In the genomic region with DNA sequence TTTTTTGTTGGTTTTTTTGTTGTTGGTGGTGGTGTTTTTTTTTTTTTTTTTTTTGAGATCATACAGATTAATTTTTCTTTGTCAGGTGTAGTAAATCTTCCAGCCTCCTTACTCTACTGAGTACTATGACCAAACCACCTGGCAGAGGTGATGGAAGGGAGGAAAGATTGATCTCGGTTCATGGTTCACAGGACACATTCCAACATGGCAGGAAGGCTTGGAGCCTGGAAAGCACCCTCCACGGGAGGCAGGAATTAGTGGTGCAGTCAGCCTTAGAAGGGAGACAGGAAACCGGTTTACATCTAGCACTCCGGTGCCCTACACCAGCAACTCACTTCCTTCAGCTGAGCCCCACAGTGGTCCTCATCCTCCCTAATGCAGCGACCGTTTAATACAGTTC, we compare ENCODE assay signal across 15 mouse cellular contexts. TPM values are rescaled to one million over a fixed set of nuclear protein-coding genes. Genes with fewer than 3 reads are reported as not detected.
DNase-seq lines count a peak whose midpoint lies in the region; TF ChIP-seq lines count a peak whose summit lies in the region.
"Had no signal": no experiment of that assay in that cellular context is flagged by ENCODE, and none has a peak within 500 bp of the region (broad histone marks: within the 10 kb centered on the region; RNA-seq: fewer than 3 reads in every experiment).

No protein-coding gene starts in this region.

- H3K4me3 ChIP-seq in MEL (ENCODE audit: control insufficient read depth in 1 of 2, insufficient read depth in 1 of 2, low read depth in 2 of 2, low read length in 2 of 2), result no peak overlapping the region
- H3K4me3 ChIP-seq: embryonic facial prominence, embryonic 15.5 days; heart, embryonic 12.5 days; left cerebral cortex, adult 2 months; midbrain, embryonic 10.5 days had no signal

- no peak overlapping the region for H3K9ac ChIP-seq in MEL (ENCODE audit: control insufficient read depth, low read depth, low read length, poor library complexity, severe bottlenecking)
- H3K9ac ChIP-seq: embryonic facial prominence, embryonic 15.5 days; heart, embryonic 12.5 days; hindbrain, embryonic 14.5 days; liver, embryonic 14.5 days had no signal

- DNase-seq in B cell, adult 2 months, result peak; percentile 17 to 21
- no peak for DNase-seq in MEL (ENCODE audit: low read depth, low spot score)
- peak; percentile 32 to 66 for DNase-seq in kidney, postnatal 25 days
- DNase-seq in thymus, postnatal 14 days, result peak; percentile 34
- no peak for DNase-seq in left cerebral cortex, postnatal 14 days (ENCODE audit: low spot score in 2 of 2)
- DNase-seq in cerebellum, postnatal 14 days, result no peak
- no peak for DNase-seq in spleen, adult 18-20 months

- no peaks in the 10 kb centered on the region for H3K36me3 ChIP-seq in MEL (ENCODE audit: control insufficient read depth in 1 of 2, insufficient read depth in 2 of 2, low read length in 2 of 2)
- H3K36me3 ChIP-seq: embryonic facial prominence, embryonic 15.5 days; heart, embryonic 12.5 days; midbrain, embryonic 10.5 days had no signal

- no peaks in the 10 kb centered on the region for H3K9me3 ChIP-seq in MEL (replicated peaks; ENCODE audit: insufficient read depth, low read length)
- H3K9me3 ChIP-seq: embryonic facial prominence, embryonic 15.5 days; G1E; heart, embryonic 12.5 days; midbrain, embryonic 10.5 days had no signal

- no peak for TF ChIP-seq EP300 in MEL (IDR thresholded peaks at IDR 0.05; ENCODE audit: low read depth in 1 of 2, low read length in 2 of 2)

- no peak for TF ChIP-seq CTCF in MEL (IDR thresholded peaks at IDR 0.05 in 2 of 3, conservative IDR thresholded peaks at IDR 0.05 in 1 of 3; ENCODE audit: control insufficient read depth in 1 of 3, insufficient read depth in 1 of 3, low read depth in 2 of 3, low read length in 3 of 3, poor library complexity in 1 of 3, severe bottlenecking in 1 of 3)

- intact Hi-C loops in left cerebral cortex, postnatal 14 days (cut with DNase I), result loop anchor here (5.0 kb wide), 5 partner anchors 39 to 331 kb away; a partner anchor contains a TSS

- no peak overlapping the region for H3K27ac ChIP-seq in MEL (ENCODE audit: control insufficient read depth, low read depth, low read length)
- H3K27ac ChIP-seq: embryonic facial prominence, embryonic 15.5 days; hindbrain, embryonic 14.5 days; left cerebral cortex, adult 2 months; liver, embryonic 14.5 days; macrophage; midbrain, embryonic 10.5 days had no signal

- no peaks in the 10 kb centered on the region for H3K4me1 ChIP-seq in MEL (ENCODE audit: control insufficient read depth in 1 of 2, insufficient read depth in 2 of 2, low read length in 2 of 2)

- TF ChIP-seq POLR2A in MEL (IDR thresholded peaks at IDR 0.05; ENCODE audit: control insufficient read depth in 1 of 2, insufficient read depth in 1 of 2, low read depth in 1 of 2, low read length in 2 of 2, poor library complexity in 1 of 2), result no peak

- TF ChIP-seq RAD21 in MEL (IDR thresholded peaks at IDR 0.05; ENCODE audit: low read depth, low read length), result no peak

- peaks cover 0 to 3% of the 10 kb centered on the region in 2 experiments; a peak in 1 of 4 replicates for H3K27me3 ChIP-seq in MEL (ENCODE audit: control insufficient read depth in 1 of 2, insufficient read depth in 2 of 2, low read length in 2 of 2)
- H3K27me3 ChIP-seq: embryonic facial prominence, embryonic 15.5 days; heart, embryonic 12.5 days had no signal

- peaks cover 19% of the 10 kb centered on the region for H3K79me2 ChIP-seq in MEL (ENCODE audit: control insufficient read depth, insufficient read depth, low read length, poor library complexity)

TF ChIP-seq in MEL, 35 proteins besides CTCF, POLR2A, EP300 and RAD21:
- TF ChIP-seq ETS1 (IDR thresholded peaks at IDR 0.05; ENCODE audit: low read depth, low read length) (no peak), ZNF384 (IDR thresholded peaks at IDR 0.05; ENCODE audit: low read depth, low read length) (peak; percentile 55), ZKSCAN1 (IDR thresholded peaks at IDR 0.05; ENCODE audit: low read depth, low read length) (no peak)
TF ChIP-seq in MEL: peak in this region for 1.

RNA-seq across cellular contexts. Expression of a gene that starts 1.7 kb away (rescaled TPM):
- total RNA-seq in MEL (2012; rRNA removed), result 16.0 and 16.5 TPM in 2 replicates
- polyA plus RNA-seq in MEL (2012; ENCODE audit: insufficient read depth in 1 of 2, insufficient read length in 2 of 2, low read depth in 1 of 2, low replicate concordance in 2 of 2, missing spikeins in 1 of 2), result 10 to 100 TPM in 1 of 2 experiments, not detected in 1; 24.9 TPM
- total RNA-seq in left cerebral cortex, postnatal 14 days (2021), result 10 to 100 TPM; 35.9 to 40.2 TPM

Comparison
In these comparisons a context has a peak if more than half of its experiments do, and no peak if none do; other contexts are left out.
1. DNase-seq: peak in B cell, adult 2 months (2 of 2), kidney, postnatal 25 days (2 of 2) and thymus, postnatal 14 days (single experiment); none in MEL (single experiment), left cerebral cortex, postnatal 14 days (0 of 2), cerebellum, postnatal 14 days (0 of 2) and spleen, adult 18-20 months (0 of 2).